Mouse (Mus musculus): ENCODE results near the gene Tgm5. TPM values are rescaled to one million over a fixed set of nuclear protein-coding genes. Genes with fewer than 3 reads are reported as not detected.
"Not testable (repeated sequence)": the region's sequence is repeated elsewhere in the genome, so short reads cannot be mapped to it uniquely, and the experiment has no call there.

Tgm5 gene
- polyA plus RNA-seq, 1 experiment from 2014 or later = not detected

DNA sequence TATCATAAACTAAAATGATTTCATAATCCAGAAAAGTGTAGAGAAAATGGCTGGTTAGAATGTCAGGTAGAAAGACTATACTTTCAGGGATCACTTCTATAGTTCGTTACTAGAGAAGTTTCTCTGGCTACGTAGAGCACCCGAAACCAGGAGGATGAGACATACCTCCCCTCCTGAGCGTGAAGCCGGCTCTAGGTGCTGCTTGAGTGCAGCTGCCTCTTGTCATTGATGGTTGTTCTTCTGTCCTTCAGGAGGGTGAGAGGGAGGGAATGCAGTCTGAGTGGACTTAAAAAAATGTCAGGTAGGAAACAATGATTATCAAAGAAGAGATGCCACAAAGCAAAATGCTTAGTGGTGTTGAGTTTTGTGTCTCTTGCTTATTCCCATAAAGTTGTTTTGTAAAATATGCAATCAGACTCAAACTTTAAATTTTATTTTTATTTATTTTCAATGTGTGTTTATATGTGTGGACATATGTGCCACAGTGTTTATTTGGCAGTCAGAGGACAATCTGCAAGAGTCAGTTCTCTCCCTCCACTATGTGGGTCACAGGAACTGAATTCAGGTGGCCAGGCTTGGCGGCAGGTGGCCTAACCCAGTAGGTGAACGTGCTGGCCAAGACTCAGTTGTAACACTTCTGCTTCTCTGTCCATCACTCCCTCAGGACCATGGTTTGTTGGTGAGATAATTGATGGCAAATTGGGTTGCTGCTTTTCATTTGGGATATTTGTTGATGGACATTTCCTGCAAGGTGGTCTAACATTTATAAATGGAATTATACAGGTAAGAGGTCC is 81.4 kb downstream of the Tgm5 start:
- Histone ChIP-seq H3K36me3 (no peaks in the 10 kb centered on the region), H3K9ac (no peak overlapping the region), H3K4me3 (no peak overlapping the region), H3K4me2 (no peak overlapping the region), H3K27ac (no peak overlapping the region), H3K4me1 (peaks cover 5% of the 10 kb centered on the region), H3K9me3 (no peaks in the 10 kb centered on the region), H3K27me3 (no peaks in the 10 kb centered on the region)
- no peak for ATAC-seq (ENCODE audit: insufficient number of reproducible peaks, insufficient read depth, low FRiP score, low TSS enrichment, low read depth)
- 84% methylated on average over 7 of the region's 7 CpGs for WGBS

GRCm38 (mm10) chr2:121003586-121003985 is 82.1 kb downstream of the Tgm5 start:
- H3K27ac ChIP-seq = no peak overlapping the region
- no peaks in the 10 kb centered on the region for H3K4me1 ChIP-seq
- no peaks in the 10 kb centered on the region for H3K27me3 ChIP-seq
- no peaks in the 10 kb centered on the region for H3K9me3 ChIP-seq
- no peak overlapping the region for H3K9ac ChIP-seq
- 60% methylated on average over 2 of the region's 2 CpGs for WGBS
- H3K4me2 ChIP-seq = no peak overlapping the region
- ATAC-seq (ENCODE audit: insufficient number of reproducible peaks, insufficient read depth, low FRiP score, low TSS enrichment, low read depth) = no peak
- no peaks in the 10 kb centered on the region for H3K36me3 ChIP-seq
- no peak overlapping the region for H3K4me3 ChIP-seq

GRCm38 (mm10) chr2:120998863-120999262 is 86.8 kb downstream of the Tgm5 start:
- 82% methylated on average over 8 of the region's 8 CpGs for WGBS
- Histone ChIP-seq H3K4me3 (no peak overlapping the region), H3K4me1 (no peaks in the 10 kb centered on the region), H3K27ac (no peak overlapping the region), H3K27me3 (no peaks in the 10 kb centered on the region), H3K4me2 (no peak overlapping the region), H3K36me3 (no peaks in the 10 kb centered on the region), H3K9me3 (no peaks in the 10 kb centered on the region), H3K9ac (no peak overlapping the region)
- no peak for ATAC-seq (ENCODE audit: insufficient number of reproducible peaks, insufficient read depth, low FRiP score, low TSS enrichment, low read depth)

DNA sequence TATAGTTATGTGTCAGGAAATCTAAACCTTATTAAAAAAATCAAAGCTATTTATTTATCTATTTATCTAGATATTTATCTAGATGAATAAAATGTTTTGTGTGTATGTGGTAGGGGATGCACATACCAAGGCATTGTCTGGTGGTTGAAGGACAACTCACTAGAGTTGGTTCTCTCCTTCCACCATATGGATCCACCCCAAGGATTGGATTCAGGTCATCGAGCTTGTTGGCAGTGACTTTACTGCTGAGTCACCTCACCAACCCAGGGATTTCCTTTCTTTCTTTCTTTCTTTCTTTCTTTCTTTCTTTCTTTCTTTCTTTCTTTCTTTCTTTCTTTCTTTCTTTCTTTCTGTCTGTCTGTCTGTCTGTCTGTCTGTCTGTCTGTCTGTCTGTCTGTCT is 89.0 kb downstream of the Tgm5 start:
- not testable (repeated sequence) for H3K4me3 ChIP-seq; H3K27me3 ChIP-seq; H3K4me1 ChIP-seq; H3K36me3 ChIP-seq; H3K4me2 ChIP-seq; H3K9me3 ChIP-seq; H3K27ac ChIP-seq; ATAC-seq (ENCODE audit: insufficient number of reproducible peaks, insufficient read depth, low FRiP score, low TSS enrichment, low read depth); H3K9ac ChIP-seq
- 77% methylated on average over 1 of the region's 1 CpGs for WGBS

Other genes starting within 250 kb of the Tgm5 start
- gene Cdan1, start 235.7 kb downstream of the Tgm5 start, polyA plus RNA-seq (2015; fragmentation: Nextera tagmentation; extraction: Ambion mirVana) = 6.8 and 9.9 TPM in 2 replicates
- 5.6 and 5.8 TPM in 2 replicates for gene Ttbk2, start 235.2 kb downstream of the Tgm5 start, polyA plus RNA-seq (2015; fragmentation: Nextera tagmentation; extraction: Ambion mirVana)
- gene Ubr1, start 115.1 kb downstream of the Tgm5 start, polyA plus RNA-seq (2015; fragmentation: Nextera tagmentation; extraction: Ambion mirVana) = 28.9 and 29.5 TPM in 2 replicates
- gene Tmem62, start 108.8 kb downstream of the Tgm5 start, polyA plus RNA-seq (2015; fragmentation: Nextera tagmentation; extraction: Ambion mirVana) = 1.5 and 2.6 TPM in 2 replicates
- 41.7 and 45.1 TPM in 2 replicates for gene Ccndbp1, start 77.4 kb downstream of the Tgm5 start, polyA plus RNA-seq (2015; fragmentation: Nextera tagmentation; extraction: Ambion mirVana)
- 0.87 and 3.2 TPM in 2 replicates for gene Epb42, start 48.8 kb downstream of the Tgm5 start, polyA plus RNA-seq (2015; fragmentation: Nextera tagmentation; extraction: Ambion mirVana)
- not detected in 2 replicates for gene Tgm7, start 24.0 kb upstream of the Tgm5 start, polyA plus RNA-seq (2015; fragmentation: Nextera tagmentation; extraction: Ambion mirVana)
- gene Adal, start 54.6 kb upstream of the Tgm5 start, polyA plus RNA-seq (2015; fragmentation: Nextera tagmentation; extraction: Ambion mirVana) = 20.3 and 22.9 TPM in 2 replicates
- 21.5 and 22.2 TPM in 2 replicates for gene Lcmt2, start 54.8 kb upstream of the Tgm5 start, polyA plus RNA-seq (2015; fragmentation: Nextera tagmentation; extraction: Ambion mirVana)
- 68.0 and 71.4 TPM in 2 replicates for gene Tubgcp4, start 84.8 kb upstream of the Tgm5 start, polyA plus RNA-seq (2015; fragmentation: Nextera tagmentation; extraction: Ambion mirVana)
- 11.1 and 11.9 TPM in 2 replicates for gene Zscan29, start 85.3 kb upstream of the Tgm5 start, polyA plus RNA-seq (2015; fragmentation: Nextera tagmentation; extraction: Ambion mirVana)
- gene Trp53bp1, start 185.6 kb upstream of the Tgm5 start, polyA plus RNA-seq (2015; fragmentation: Nextera tagmentation; extraction: Ambion mirVana) = 95.8 and 96.5 TPM in 2 replicates
- 4.3 and 4.8 TPM in 2 replicates for gene Map1a, start 203.8 kb upstream of the Tgm5 start, polyA plus RNA-seq (2015; fragmentation: Nextera tagmentation; extraction: Ambion mirVana)